ENCODE assay signal across 8 mouse cellular contexts in the genomic region with DNA sequence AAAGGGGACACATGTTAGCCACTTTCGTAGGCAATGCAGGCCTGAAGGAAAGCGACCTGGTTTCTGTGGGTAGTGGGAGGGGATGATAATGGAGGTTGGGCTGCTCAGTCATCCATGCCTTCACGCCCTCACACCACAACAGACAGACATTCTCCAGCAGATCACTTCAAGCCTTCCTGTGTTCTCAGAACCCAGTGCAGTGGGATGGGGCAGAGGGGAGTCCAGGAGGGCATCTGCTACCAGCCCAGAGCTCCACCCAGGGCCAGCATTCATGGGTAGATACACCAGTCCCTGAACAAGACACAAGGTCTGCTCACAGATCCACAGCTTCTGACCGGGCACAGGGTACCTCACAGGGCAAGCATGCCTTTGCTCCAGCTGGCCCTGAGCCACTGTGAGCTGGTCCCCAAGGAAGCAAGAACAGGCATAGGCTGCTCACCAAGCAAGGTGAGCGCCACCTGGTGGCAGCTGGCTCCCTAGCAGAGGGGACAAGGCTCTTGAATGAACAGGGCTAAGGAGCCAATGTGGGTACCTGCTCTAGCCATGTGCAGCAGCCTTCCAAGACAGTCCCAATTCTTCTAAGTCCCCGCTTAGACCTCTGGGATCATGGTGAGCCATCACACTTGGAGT.
A peak's percentile ranks its signal among the peaks of the same experiment; 100 is the strongest.
DNase-seq lines count a peak whose midpoint lies in the region; ATAC-seq lines count a peak whose summit lies in the region.

No protein-coding gene starts in this region.

- H3K36me3 ChIP-seq in limb, embryonic 12.5 days: no peaks in the 10 kb centered on the region
- H3K36me3 ChIP-seq in splenic B cell, adult 2 months (ENCODE audit: control insufficient read depth, insufficient read depth, low read length, poor library complexity, severe bottlenecking): no peaks in the 10 kb centered on the region

- WGBS in limb, embryonic 12.5 days: 22% methylated on average over 6 of the region's 6 CpGs

- H3K4me1 ChIP-seq in limb, embryonic 12.5 days (replicated peaks): peaks cover 15% of the 10 kb centered on the region

- H3K4me3 ChIP-seq in limb, embryonic 12.5 days (replicated peaks): no peak overlapping the region

- no peaks in the 10 kb centered on the region for H3K9me3 ChIP-seq in limb, embryonic 12.5 days

- H3K27me3 ChIP-seq in limb, embryonic 12.5 days: peaks cover 64% of the 10 kb centered on the region
- H3K27me3 ChIP-seq in splenic B cell, adult 2 months (ENCODE audit: control insufficient read depth, insufficient read depth, low read length, poor library complexity, severe bottlenecking): no peaks in the 10 kb centered on the region

- no peak overlapping the region for H3K9ac ChIP-seq in limb, embryonic 12.5 days (replicated peaks)

- H3K27ac ChIP-seq in limb, embryonic 12.5 days: no peak overlapping the region

- peak; percentile 77 for ATAC-seq in granulocyte monocyte progenitor cell, adult 5-6 weeks (replicated peaks; ENCODE audit: poor library complexity, severe bottlenecking)
- peak; percentile 84; the same call in 1 of the 2 replicates for ATAC-seq in limb, embryonic 12.5 days (ENCODE audit: insufficient number of reproducible peaks, insufficient read depth, low FRiP score, low TSS enrichment, low read depth)

- no peak overlapping the region for H3K4me2 ChIP-seq in limb, embryonic 12.5 days

- peak; percentile 30 for DNase-seq in gastrocnemius, adult 18-20 months (ENCODE audit: low spot score)
- DNase-seq in gastrocnemius, postnatal 25 days: no peak
- peak; percentile 80 for DNase-seq in embryo, embryonic 11.5 days (ENCODE audit: low read depth, low spot score)
- DNase-seq in kidney, adult 8-10 months: peak; percentile 65 to 85
- peak; percentile 83 for DNase-seq in naive thymus-derived CD4-positive, alpha-beta T cell, adult 2 months (ENCODE audit: low read depth)
- DNase-seq in splenic B cell, adult 2 months (ENCODE audit: low read depth, low spot score): peak; percentile 78
